Mouse (Mus musculus) MEL (cell line): ENCODE data around the gene Tbx3. TPM values are rescaled to one million over a fixed set of nuclear protein-coding genes. Genes with fewer than 3 reads are reported as not detected.
A peak's percentile ranks its signal among the peaks of the same experiment; 100 is the strongest.

Source experiments
- DNase-seq: peaks from one replicate; pipeline ENCODE4 v3.0.0; 2011; ENCODE audit warnings: low read depth, low spot score
- H3K27ac ChIP-seq: 2 replicates; pipeline ENCODE4 v1.5.1; 2012; ENCODE audit warnings: low read depth, mild to moderate bottlenecking, control low read depth, low read length, moderate library complexity; ENCODE audit not compliant: control insufficient read depth
- H3K27me3 ChIP-seq, 2 experiments: fragments of 150-350 bp in 1 of 2; sonication (generic) in 1 of 2; 2 replicates each; pipeline ENCODE4 v1.6.1; 2012; ENCODE audit warnings: low read length in 2 of 2, mild to moderate bottlenecking in 2 of 2, improper control_type of control experiment in 1 of 2, moderate library complexity in 1 of 2; ENCODE audit not compliant: insufficient read depth in 2 of 2, control insufficient read depth in 1 of 2
- H3K36me3 ChIP-seq, 2 experiments: 2 replicates each; pipeline ENCODE4 v1.6.1; 2012 to 2014; ENCODE audit warnings: low read length in 2 of 2, improper control_type of control experiment in 1 of 2, inconsistent platforms in 1 of 2, mild to moderate bottlenecking in 1 of 2; ENCODE audit not compliant: insufficient read depth in 2 of 2, control insufficient read depth in 1 of 2
- H3K4me1 ChIP-seq, 2 experiments: fragments of 150-350 bp in 1 of 2; sonication (generic) in 1 of 2; 2 replicates each; pipeline ENCODE4 v1.6.1; 2012; ENCODE audit warnings: low read length in 2 of 2, improper control_type of control experiment in 1 of 2, mild to moderate bottlenecking in 1 of 2; ENCODE audit not compliant: insufficient read depth in 2 of 2, control insufficient read depth in 1 of 2
- H3K4me3 ChIP-seq, 2 experiments: fragments of 150-350 bp in 1 of 2; sonication (generic) in 1 of 2; 2 replicates each; pipeline ENCODE4 v1.5.1; 2012; ENCODE audit warnings: low read depth in 2 of 2, low read length in 2 of 2, mild to moderate bottlenecking in 2 of 2, moderate library complexity in 2 of 2, control low read depth in 1 of 2, improper control_type of control experiment in 1 of 2; ENCODE audit not compliant: control insufficient read depth in 1 of 2, insufficient read depth in 1 of 2
- H3K79me2 ChIP-seq: 2 replicates; pipeline ENCODE4 v1.6.1; 2012; ENCODE audit warnings: mild to moderate bottlenecking, low read length, moderate library complexity; ENCODE audit not compliant: control insufficient read depth, poor library complexity, insufficient read depth
- H3K9ac ChIP-seq: 2 replicates; pipeline ENCODE4 v1.6.1; 2012; ENCODE audit warnings: low read depth, mild to moderate bottlenecking, control low read depth, low read length, moderate library complexity; ENCODE audit not compliant: control insufficient read depth, poor library complexity, severe bottlenecking
- H3K9me3 ChIP-seq: fragments of 150-350 bp; sonication (generic); replicated peaks from 2 replicates; pipeline ENCODE4 v1.6.1; 2012; ENCODE audit warnings: mild to moderate bottlenecking, low read length, improper control_type of control experiment, moderate library complexity; ENCODE audit not compliant: insufficient read depth
- CHD1 ChIP-seq: IDR thresholded peaks from 2 replicates; pipeline ENCODE4 v1.6.1; 2012; ENCODE audit warnings: low read depth, mild to moderate bottlenecking, inconsistent platforms, low read length, improper control_type of control experiment
- CTCF ChIP-seq, 3 experiments: IDR thresholded peaks in 2 of 3; conservative IDR thresholded peaks in 1 of 3; 2 replicates each; pipeline ENCODE4 v1.5.1; 2011 to 2012; ENCODE audit warnings: low read length in 3 of 3, low read depth in 2 of 3, mild to moderate bottlenecking in 2 of 3, improper control_type of control experiment in 1 of 3, inconsistent platforms in 1 of 3, mixed read lengths in 1 of 3, moderate library complexity in 1 of 3; ENCODE audit not compliant: control insufficient read depth in 1 of 3, insufficient read depth in 1 of 3, poor library complexity in 1 of 3, severe bottlenecking in 1 of 3
- E2F4 ChIP-seq: IDR thresholded peaks from 2 replicates; pipeline ENCODE4 v1.6.1; 2011; ENCODE audit warnings: low read depth, low read length, improper control_type of control experiment, borderline replicate concordance
- ELF1 ChIP-seq: IDR thresholded peaks from 2 replicates; pipeline ENCODE4 v1.6.1; 2014; ENCODE audit warnings: low read depth, mild to moderate bottlenecking, inconsistent platforms, low read length, improper control_type of control experiment, moderate library complexity
- EP300 ChIP-seq, 2 experiments: IDR thresholded peaks; 2 replicates each; pipeline ENCODE4 v1.6.1; 2011; ENCODE audit warnings: improper control_type of control experiment in 2 of 2, low read length in 2 of 2, low read depth in 1 of 2, mild to moderate bottlenecking in 1 of 2
- GABPA ChIP-seq: IDR thresholded peaks from 2 replicates; pipeline ENCODE4 v1.6.1; 2012; ENCODE audit warnings: low read depth, mild to moderate bottlenecking, inconsistent platforms, low read length, improper control_type of control experiment, moderate library complexity
- GATA1 ChIP-seq: IDR thresholded peaks from 2 replicates; pipeline ENCODE4 v1.6.1; 2011; ENCODE audit warnings: low read depth, low read length, improper control_type of control experiment
- MAX ChIP-seq: IDR thresholded peaks from 2 replicates; pipeline ENCODE4 v1.6.1; 2011; ENCODE audit warnings: low read length, improper control_type of control experiment
- MXI1 ChIP-seq: IDR thresholded peaks from 2 replicates; pipeline ENCODE4 v1.6.1; 2011; ENCODE audit warnings: mild to moderate bottlenecking, low read depth, low read length, improper control_type of control experiment
- MYB ChIP-seq: IDR thresholded peaks from 2 replicates; pipeline ENCODE4 v1.6.1; 2011; ENCODE audit warnings: mild to moderate bottlenecking, low read depth, low read length, improper control_type of control experiment
- POLR2AphosphoS2 ChIP-seq: IDR thresholded peaks from 2 replicates; pipeline ENCODE4 v1.6.1; 2011; ENCODE audit warnings: low read length, improper control_type of control experiment
- POLR2AphosphoS5 ChIP-seq: IDR thresholded peaks from 2 replicates; pipeline ENCODE4 v1.6.1; 2012; ENCODE audit warnings: low read depth, borderline replicate concordance, mild to moderate bottlenecking, inconsistent platforms, low read length, moderate library complexity, mixed read lengths
- RAD21 ChIP-seq: IDR thresholded peaks from 2 replicates; pipeline ENCODE4 v1.6.1; 2011; ENCODE audit warnings: mild to moderate bottlenecking, low read depth, low read length, improper control_type of control experiment
- UBTF ChIP-seq: IDR thresholded peaks from 2 replicates; pipeline ENCODE4 v1.6.1; 2012; ENCODE audit warnings: low read depth, mild to moderate bottlenecking, inconsistent platforms, low read length, improper control_type of control experiment, moderate library complexity, borderline replicate concordance; ENCODE audit not compliant: insufficient read depth
- USF2 ChIP-seq, 2 experiments: IDR thresholded peaks; 2 replicates each; pipeline ENCODE4 v1.6.1; 2011 to 2012; ENCODE audit warnings: improper control_type of control experiment in 2 of 2, low read length in 2 of 2, borderline replicate concordance in 1 of 2, inconsistent platforms in 1 of 2, low read depth in 1 of 2, mild to moderate bottlenecking in 1 of 2; ENCODE audit not compliant: insufficient read depth in 1 of 2
- ZC3H11A ChIP-seq: IDR thresholded peaks from 2 replicates; pipeline ENCODE4 v1.6.1; 2012; ENCODE audit warnings: low read depth, mild to moderate bottlenecking, inconsistent platforms, low read length, improper control_type of control experiment
- ZKSCAN1 ChIP-seq: IDR thresholded peaks from 2 replicates; pipeline ENCODE4 v1.6.1; 2012; ENCODE audit warnings: low read depth, mild to moderate bottlenecking, inconsistent platforms, low read length, improper control_type of control experiment, moderate library complexity
- polyA plus RNA-seq, 2 experiments: library from polyadenylated mRNA; stranded (reverse) in 1 of 2; unstranded in 1 of 2; fragments of >175 nt in 1 of 2; fragments of >200 nt in 1 of 2; gene quantifications; 2 replicates each; pipeline versions ENCODE4 v1.2.1 to v1.2.4; 2012; ENCODE audit warnings: low replicate concordance in 2 of 2, low read depth in 1 of 2; ENCODE audit not compliant: insufficient read length in 2 of 2, insufficient read depth in 1 of 2, missing spikeins in 1 of 2
- total RNA-seq: library from RNA; depleted of rRNA; stranded (reverse); fragments of 300-350 nt; gene quantifications from 2 replicates; pipeline ENCODE4 v1.2.3, GENCODE M21; 2012

Gene Tbx3
- total and polyA plus RNA-seq, 3 experiments = not detected

GRCm38 (mm10) chr5:119703031-119703430 is 32.6 kb downstream of the Tbx3 start:
- no peak for DNase-seq
- Histone ChIP-seq H3K36me3 (no peaks in the 10 kb centered on the region), H3K4me3 (no peak overlapping the region), H3K79me2 (no peaks in the 10 kb centered on the region), H3K4me1 (no peaks in the 10 kb centered on the region), H3K9me3 (no peaks in the 10 kb centered on the region), H3K27me3 (no peaks in the 10 kb centered on the region), H3K9ac (no peak overlapping the region), H3K27ac (no peak overlapping the region)
- TF ChIP-seq MAX = no peak
- no peak for TF ChIP-seq MXI1
- no peak for TF ChIP-seq POLR2AphosphoS5
- TF ChIP-seq CTCF (IDR thresholded peaks at IDR 0.05 in 2 of 3, conservative IDR thresholded peaks at IDR 0.05 in 1 of 3; ENCODE audit: control insufficient read depth in 1 of 3, insufficient read depth in 1 of 3, low read depth in 2 of 3, low read length in 3 of 3, poor library complexity in 1 of 3, severe bottlenecking in 1 of 3) = 0 out of 6 replicates have a peak, but pooled peaks of 1 of the 3 experiments have one; percentile 5

- Histone ChIP-seq H3K9me3 (no peaks in the 10 kb centered on the region), H3K27ac (no peak overlapping the region), H3K4me1 (no peaks in the 10 kb centered on the region), H3K79me2 (no peaks in the 10 kb centered on the region), H3K4me3 (no peak overlapping the region), H3K27me3 (no peaks in the 10 kb centered on the region), H3K9ac (no peak overlapping the region), H3K36me3 (no peaks in the 10 kb centered on the region)
- TF ChIP-seq CHD1 (no peak), GABPA (no peak), ELF1 (no peak)
- DNase-seq = no peak
These were observed 34.4 kb downstream of the Tbx3 start for GRCm38 (mm10) chr5:119704900-119705299.

GRCm38 (mm10) chr5:119706467-119706866 is 36.0 kb downstream of the Tbx3 start:
- Histone ChIP-seq H3K4me1 (no peaks in the 10 kb centered on the region), H3K9ac (no peak overlapping the region), H3K27me3 (no peaks in the 10 kb centered on the region), H3K27ac (no peak overlapping the region)
- TF ChIP-seq EP300 (IDR thresholded peaks at IDR 0.05; ENCODE audit: low read depth in 1 of 2, low read length in 2 of 2) = no peak
- no peak for TF ChIP-seq RAD21
- no peak for TF ChIP-seq USF2 (IDR thresholded peaks at IDR 0.05; ENCODE audit: borderline replicate concordance in 1 of 2, insufficient read depth in 1 of 2, low read depth in 1 of 2, low read length in 2 of 2)
- TF ChIP-seq ZC3H11A = no peak
- no peak for TF ChIP-seq UBTF
- no peak for TF ChIP-seq POLR2AphosphoS5
- TF ChIP-seq POLR2AphosphoS2 = no peak
- TF ChIP-seq ZKSCAN1 = no peak
- TF ChIP-seq E2F4 = no peak
- no peak for TF ChIP-seq MYB
- no peak for TF ChIP-seq GATA1
- TF ChIP-seq, all 39 proteins: peak for 0
- Histone ChIP-seq H3K36me3 (no peaks in the 10 kb centered on the region), H3K9me3 (no peaks in the 10 kb centered on the region), H3K4me3 (no peak overlapping the region), H3K79me2 (no peaks in the 10 kb centered on the region)
- DNase-seq = no peak
